Mouse (Mus musculus) forebrain, embryonic 12.5 days (tissue): Measurements from ENCODE around the gene Tmem135. TPM values are rescaled to one million over a fixed set of nuclear protein-coding genes. Genes with fewer than 3 reads are reported as not detected.

Source experiments
- ATAC-seq: fragments of 200-750 bp; cut with Nextera tagmentation; 2 replicates; pipeline ENCODE4 v1.8.0; 2017; ENCODE audit warnings: moderate TSS enrichment; ENCODE audit not compliant: low FRiP score
- H3K27ac ChIP-seq: fragments of 300-500 bp; sonication (generic); 2 replicates; pipeline ENCODE4 v1.5.1; 2016; ENCODE audit warnings: mild to moderate bottlenecking
- H3K27me3 ChIP-seq: fragments of 300-500 bp; sonication (generic); 2 replicates; pipeline ENCODE4 v1.6.1; 2016; ENCODE audit warnings: mild to moderate bottlenecking
- H3K36me3 ChIP-seq: fragments of 300-500 bp; sonication (generic); replicated peaks from 2 replicates; pipeline ENCODE4 v1.6.1; 2016; ENCODE audit warnings: mild to moderate bottlenecking
- H3K4me1 ChIP-seq: fragments of 300-500 bp; sonication (generic); 2 replicates; pipeline ENCODE4 v1.6.1; 2016
- H3K4me2 ChIP-seq: fragments of 300-500 bp; sonication (generic); 2 replicates; pipeline ENCODE4 v1.6.1; 2016; ENCODE audit warnings: mild to moderate bottlenecking, moderate library complexity
- H3K4me3 ChIP-seq: fragments of 300-500 bp; sonication (generic); replicated peaks from 2 replicates; pipeline ENCODE4 v1.5.1; 2016; ENCODE audit warnings: mild to moderate bottlenecking
- H3K9ac ChIP-seq: fragments of 300-500 bp; sonication (generic); 2 replicates; pipeline ENCODE4 v1.6.1; 2016; ENCODE audit warnings: mild to moderate bottlenecking
- H3K9me3 ChIP-seq: fragments of 300-500 bp; sonication (generic); 2 replicates; pipeline ENCODE4 v1.6.1; 2016
- WGBS: fragments of 180-500 bp; shearing (Covaris S2); methylation state at CpG from one replicate; pipeline ENCODE4 v1.1.7; 2016; 5-methylcytosine and 5-hydroxymethylcytosine counted together
- polyA plus RNA-seq: library from polyadenylated mRNA; unstranded; fragments of >200 nt; fragmentation: Nextera tagmentation; extraction: Ambion mirVana; gene quantifications from 2 replicates; pipeline ENCODE4 v1.2.1, GENCODE M21; 2016

Gene Tmem135
- polyA plus RNA-seq, 1 experiment from 2014 or later = 26.4 TPM

- no peak overlapping the region for H3K9ac ChIP-seq
- 88% methylated on average over 4 of the region's 4 CpGs for WGBS
- H3K4me1 ChIP-seq = no peaks in the 10 kb centered on the region
- no peak for ATAC-seq
- H3K9me3 ChIP-seq = no peaks in the 10 kb centered on the region
- no peak overlapping the region for H3K27ac ChIP-seq
- no peaks in the 10 kb centered on the region for H3K36me3 ChIP-seq
- no peak overlapping the region for H3K4me3 ChIP-seq
- no peaks in the 10 kb centered on the region for H3K27me3 ChIP-seq
- no peak overlapping the region for H3K4me2 ChIP-seq
Measured at GRCm38 (mm10) chr7:89174430-89174829, 229.6 kb downstream of the Tmem135 start.

DNA sequence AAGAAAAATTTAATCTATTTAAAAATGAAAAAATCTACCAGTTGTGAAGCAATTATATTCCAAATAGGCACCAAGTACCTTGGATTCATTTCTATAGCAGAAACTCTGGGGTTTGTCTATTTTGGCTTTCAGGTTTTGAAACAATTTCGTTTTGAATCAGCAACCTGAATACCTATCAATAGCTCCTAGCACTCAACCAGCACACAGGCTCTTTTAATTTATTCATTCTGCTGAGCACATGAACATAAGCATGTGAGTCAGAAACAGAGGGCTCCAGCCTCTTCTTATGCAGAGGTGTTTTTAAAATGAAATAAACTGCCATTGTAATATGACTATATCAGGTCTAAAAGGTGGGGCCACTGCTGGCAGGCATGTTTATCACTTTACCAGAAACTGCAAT lies 231.0 kb downstream of the Tmem135 start:
- H3K27ac ChIP-seq = no peak overlapping the region
- no peak for ATAC-seq
- no peaks in the 10 kb centered on the region for H3K9me3 ChIP-seq
- no peak overlapping the region for H3K4me2 ChIP-seq
- no peaks in the 10 kb centered on the region for H3K27me3 ChIP-seq
- H3K4me1 ChIP-seq = no peaks in the 10 kb centered on the region
- no peak overlapping the region for H3K9ac ChIP-seq
- 79% methylated on average over 1 of the region's 1 CpGs for WGBS
- H3K4me3 ChIP-seq = no peak overlapping the region
- H3K36me3 ChIP-seq = no peaks in the 10 kb centered on the region

DNA sequence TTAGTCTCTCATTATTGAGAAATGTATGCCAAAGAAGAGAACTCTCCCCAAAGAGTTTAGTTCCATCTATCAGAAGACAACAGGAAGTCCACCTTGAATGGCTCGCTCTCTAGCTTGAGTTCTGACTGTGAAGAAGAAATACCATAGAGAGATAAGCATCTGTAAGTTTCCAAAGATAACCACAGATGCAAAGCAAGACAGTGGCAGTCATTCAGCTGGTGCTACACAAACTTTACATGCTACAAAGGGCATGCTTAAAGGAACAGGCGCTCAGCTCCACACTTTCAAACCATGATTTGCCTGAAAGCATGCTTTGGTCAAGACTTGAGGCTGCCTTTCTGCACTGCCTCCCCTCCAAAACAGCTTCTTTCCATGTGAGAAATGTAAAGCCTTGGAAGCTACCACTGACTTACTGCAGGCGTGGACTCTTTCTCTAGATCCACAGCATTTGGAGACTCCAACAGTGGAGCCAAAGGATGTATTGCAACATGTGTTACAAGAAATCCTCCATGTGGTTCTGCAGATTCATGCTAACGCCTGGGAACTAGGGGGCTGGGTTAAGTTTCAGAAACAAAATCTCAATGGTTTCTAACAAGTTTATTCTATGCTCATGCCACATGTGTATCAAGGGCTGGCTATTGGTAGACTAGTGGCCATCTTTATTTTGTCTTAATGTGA lies 232.1 kb downstream of the Tmem135 start:
- WGBS = 90% methylated on average over 4 of the region's 4 CpGs
- no peaks in the 10 kb centered on the region for H3K4me1 ChIP-seq
- H3K27ac ChIP-seq = no peak overlapping the region
- H3K4me3 ChIP-seq = no peak overlapping the region
- H3K9ac ChIP-seq = no peak overlapping the region
- no peaks in the 10 kb centered on the region for H3K36me3 ChIP-seq
- H3K4me2 ChIP-seq = no peak overlapping the region
- H3K27me3 ChIP-seq = no peaks in the 10 kb centered on the region
- H3K9me3 ChIP-seq = no peaks in the 10 kb centered on the region
- no peak for ATAC-seq

DNA sequence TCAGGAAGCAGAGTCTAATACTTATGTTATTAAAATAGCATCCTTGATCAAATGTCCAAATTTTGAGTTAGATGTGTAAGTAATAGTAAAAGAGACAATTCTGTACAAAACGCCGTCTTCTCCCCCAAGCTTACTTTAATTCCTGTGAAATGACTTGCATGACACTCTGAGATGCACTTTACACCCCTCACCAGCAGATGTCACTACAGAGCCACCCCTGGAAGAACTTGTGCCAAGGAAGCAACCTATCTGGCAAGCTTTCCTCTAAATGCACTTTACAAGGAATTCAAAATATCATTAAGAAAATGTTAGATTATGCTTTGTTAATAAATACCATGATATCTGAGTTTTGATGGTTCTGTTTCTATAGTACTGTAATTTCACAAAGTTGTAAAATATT lies 235.4 kb downstream of the Tmem135 start:
- Histone ChIP-seq H3K9ac (no peak overlapping the region), H3K36me3 (no peaks in the 10 kb centered on the region), H3K4me1 (peaks cover 4% of the 10 kb centered on the region), H3K9me3 (no peaks in the 10 kb centered on the region), H3K4me2 (no peak overlapping the region), H3K4me3 (no peak overlapping the region), H3K27me3 (no peaks in the 10 kb centered on the region), H3K27ac (no peak overlapping the region)
- 31% methylated on average over 2 of the region's 2 CpGs for WGBS
- peak; percentile 55; the same call in 1 of the 2 replicates for ATAC-seq

DNA sequence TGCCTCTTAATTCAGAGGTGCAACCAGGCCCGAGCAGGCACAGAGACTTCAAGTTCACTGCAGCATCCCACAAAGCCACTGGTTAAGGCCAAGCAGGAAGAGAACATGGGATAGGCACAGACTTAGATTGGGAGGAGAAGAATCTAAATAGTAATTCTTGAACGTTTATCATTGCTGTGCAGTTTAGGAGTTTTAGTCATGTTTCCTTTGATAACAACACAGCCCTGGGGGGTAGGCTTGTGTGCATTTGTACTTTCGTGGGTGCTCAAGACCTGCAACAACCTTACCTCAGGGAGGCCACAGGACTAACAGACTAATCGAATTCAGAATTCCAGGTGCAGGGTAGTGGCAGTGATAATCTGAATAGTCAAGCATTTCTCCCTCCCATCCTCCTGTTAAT lies 238.5 kb downstream of the Tmem135 start:
- Histone ChIP-seq H3K4me2 (no peak overlapping the region), H3K36me3 (no peaks in the 10 kb centered on the region), H3K27me3 (no peaks in the 10 kb centered on the region), H3K9ac (no peak overlapping the region), H3K4me1 (peaks cover 4% of the 10 kb centered on the region), H3K9me3 (no peaks in the 10 kb centered on the region), H3K4me3 (no peak overlapping the region), H3K27ac (no peak overlapping the region)
- WGBS = 63% methylated on average over 4 of the region's 4 CpGs
- ATAC-seq = no peak

GRCm38 (mm10) chr7:89161610-89162378 lies 242.2 kb downstream of the Tmem135 start:
- no peak for ATAC-seq
- no peak overlapping the region for H3K9ac ChIP-seq
- no peak overlapping the region for H3K27ac ChIP-seq
- H3K27me3 ChIP-seq = no peaks in the 10 kb centered on the region
- H3K9me3 ChIP-seq = no peaks in the 10 kb centered on the region
- H3K36me3 ChIP-seq = no peaks in the 10 kb centered on the region
- WGBS = 85% methylated on average over 6 of the region's 6 CpGs
- H3K4me2 ChIP-seq = no peak overlapping the region
- peaks cover 4% of the 10 kb centered on the region for H3K4me1 ChIP-seq
- no peak overlapping the region for H3K4me3 ChIP-seq

DNA sequence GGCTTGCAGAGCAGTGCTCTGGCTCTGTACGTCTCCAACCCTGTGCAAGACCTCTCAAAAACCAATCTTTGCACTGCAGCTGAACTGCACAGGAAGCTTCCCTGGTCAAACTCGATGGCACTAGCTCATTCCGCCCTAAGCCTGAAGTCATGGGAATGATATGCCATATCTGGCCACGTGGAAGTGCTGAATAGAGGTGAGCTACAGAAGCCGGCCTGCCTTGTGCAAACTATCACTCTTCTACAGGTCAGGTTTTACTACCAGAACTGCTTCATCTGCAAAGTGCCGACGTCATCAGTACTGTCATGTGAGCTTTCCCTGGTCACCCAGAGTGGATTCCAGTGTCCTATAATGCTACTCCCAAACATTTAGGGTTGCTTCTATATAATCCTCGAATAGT lies 246.7 kb downstream of the Tmem135 start:
- no peaks in the 10 kb centered on the region for H3K4me1 ChIP-seq
- no peak overlapping the region for H3K4me2 ChIP-seq
- no peaks in the 10 kb centered on the region for H3K27me3 ChIP-seq
- no peak overlapping the region for H3K27ac ChIP-seq
- H3K36me3 ChIP-seq = no peaks in the 10 kb centered on the region; the same call in 1 of the 2 replicates
- H3K9me3 ChIP-seq = no peaks in the 10 kb centered on the region
- no peak overlapping the region for H3K9ac ChIP-seq
- no peak for ATAC-seq
- 89% methylated on average over 8 of the region's 8 CpGs for WGBS
- H3K4me3 ChIP-seq = no peak overlapping the region

- H3K4me1 ChIP-seq = no peaks in the 10 kb centered on the region
- H3K4me2 ChIP-seq = no peak overlapping the region
- H3K9ac ChIP-seq = no peak overlapping the region
- H3K4me3 ChIP-seq = no peak overlapping the region
- no peaks in the 10 kb centered on the region for H3K9me3 ChIP-seq
- no peak overlapping the region for H3K27ac ChIP-seq
- no peak for ATAC-seq
- no peaks in the 10 kb centered on the region; the same call in 1 of the 2 replicates for H3K36me3 ChIP-seq
- 81% methylated on average over 4 of the region's 4 CpGs for WGBS
- H3K27me3 ChIP-seq = no peaks in the 10 kb centered on the region
Measured at GRCm38 (mm10) chr7:89156629-89157028, 247.4 kb downstream of the Tmem135 start.

GRCm38 (mm10) chr7:89155741-89156140 lies 248.3 kb downstream of the Tmem135 start:
- no peak overlapping the region for H3K4me3 ChIP-seq
- H3K27me3 ChIP-seq = no peaks in the 10 kb centered on the region
- H3K4me1 ChIP-seq = no peaks in the 10 kb centered on the region
- WGBS = 83% methylated on average over 7 of the region's 7 CpGs
- no peaks in the 10 kb centered on the region; the same call in 1 of the 2 replicates for H3K36me3 ChIP-seq
- H3K9ac ChIP-seq = no peak overlapping the region
- H3K4me2 ChIP-seq = no peak overlapping the region
- no peak overlapping the region for H3K27ac ChIP-seq
- H3K9me3 ChIP-seq = no peaks in the 10 kb centered on the region
- ATAC-seq = no peak

- Histone ChIP-seq H3K27me3 (no peaks in the 10 kb centered on the region), H3K9ac (no peak overlapping the region), H3K4me1 (no peaks in the 10 kb centered on the region), H3K27ac (no peak overlapping the region), H3K4me2 (no peak overlapping the region), H3K4me3 (no peak overlapping the region), H3K9me3 (no peaks in the 10 kb centered on the region), H3K36me3 (no peaks in the 10 kb centered on the region; the same call in 1 of the 2 replicates)
- ATAC-seq = no peak
- 90% methylated on average over 6 of the region's 6 CpGs for WGBS
Measured at GRCm38 (mm10) chr7:89155223-89155622, 248.8 kb downstream of the Tmem135 start.

GRCm38 (mm10) chr7:89151345-89151744 lies 252.7 kb downstream of the Tmem135 start:
- 68% methylated on average over 6 of the region's 6 CpGs for WGBS
- Histone ChIP-seq H3K27me3 (no peaks in the 10 kb centered on the region), H3K9me3 (no peaks in the 10 kb centered on the region), H3K36me3 (peaks cover 2% of the 10 kb centered on the region), H3K4me1 (no peaks in the 10 kb centered on the region), H3K27ac (no peak overlapping the region), H3K4me3 (no peak overlapping the region), H3K9ac (no peak overlapping the region), H3K4me2 (no peak overlapping the region)
- no peak for ATAC-seq

DNA sequence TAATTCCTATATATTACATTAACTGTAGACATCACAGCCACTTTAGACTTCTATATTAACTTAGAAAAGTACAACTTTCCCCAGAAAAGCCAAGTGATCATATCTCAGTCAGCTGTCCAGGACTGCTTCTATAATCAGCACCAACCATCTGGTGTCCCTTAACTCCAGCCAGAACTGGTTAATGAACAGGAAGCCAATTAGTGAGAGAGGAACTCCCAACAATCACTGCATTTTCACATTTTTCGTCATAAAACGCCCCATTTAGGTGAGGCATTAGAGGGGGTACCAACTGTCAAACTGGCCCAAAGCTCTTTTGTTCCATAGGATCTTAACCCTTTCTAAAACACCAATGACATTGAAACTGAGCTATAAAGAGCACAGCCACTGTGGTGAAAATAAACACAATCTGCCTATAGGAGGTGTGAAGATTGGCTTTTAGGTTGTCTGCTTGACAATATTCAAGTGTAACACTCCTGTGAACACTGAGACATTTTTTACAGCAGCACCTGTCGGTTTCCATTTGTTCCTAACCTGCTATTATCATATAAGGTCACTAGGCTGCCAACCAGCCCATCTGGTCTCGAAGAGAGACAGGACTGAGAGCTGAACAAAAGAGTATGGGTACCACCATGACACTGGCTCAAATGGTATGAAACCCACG lies 263.3 kb downstream of the Tmem135 start:
- 67% methylated on average over 5 of the region's 5 CpGs for WGBS
- H3K9ac ChIP-seq = no peak overlapping the region
- H3K27me3 ChIP-seq = no peaks in the 10 kb centered on the region
- H3K9me3 ChIP-seq = no peaks in the 10 kb centered on the region
- H3K36me3 ChIP-seq = peaks cover 5% of the 10 kb centered on the region; the same call in 1 of the 2 replicates
- H3K4me1 ChIP-seq = no peaks in the 10 kb centered on the region
- ATAC-seq = peak; percentile 68; the same call in 1 of the 2 replicates
- no peak overlapping the region for H3K4me2 ChIP-seq
- no peak overlapping the region for H3K27ac ChIP-seq
- no peak overlapping the region for H3K4me3 ChIP-seq
